Mouse (Mus musculus) midbrain, embryonic 11.5 days (tissue): ENCODE measurements at regions not wholly inside any gene's neighbourhood (a gene's known extent, or its start where the extent isn't known, plus 50 kb on each side); places are given as distances from the start of the nearest gene placed in this dataset.
"Not testable (repeated sequence)": the region's sequence is repeated elsewhere in the genome, so short reads cannot be mapped to it uniquely, and the experiment has no call there.

ENCODE experiments used
- ATAC-seq: fragments of 200-750 bp; cut with Nextera tagmentation; 2 replicates; pipeline ENCODE4 v1.8.0; 2017; ENCODE audit warnings: moderate TSS enrichment, moderate library complexity; ENCODE audit not compliant: low FRiP score
- DNase-seq: peaks from one replicate; pipeline ENCODE4 v3.0.0; 2015; ENCODE audit warnings: low spot score; ENCODE audit errors: missing footprints
- H3K27ac ChIP-seq: fragments of 300-500 bp; sonication (generic); 2 replicates; pipeline ENCODE4 v1.5.1; 2014; ENCODE audit warnings: low read depth, low read length
- H3K27me3 ChIP-seq: fragments of 300-500 bp; sonication (generic); 2 replicates; pipeline ENCODE4 v1.6.1; 2014; ENCODE audit warnings: mild to moderate bottlenecking, low read length, moderate library complexity, mixed read lengths; ENCODE audit not compliant: control insufficient read depth, insufficient read depth
- H3K36me3 ChIP-seq: fragments of 300-500 bp; sonication (generic); 2 replicates; pipeline ENCODE4 v1.6.1; 2014; ENCODE audit warnings: mild to moderate bottlenecking, low read length, moderate library complexity, mixed read lengths; ENCODE audit not compliant: control insufficient read depth, insufficient read depth
- H3K4me1 ChIP-seq: fragments of 300-500 bp; sonication (generic); 2 replicates; pipeline ENCODE4 v1.6.1; 2014; ENCODE audit warnings: low read length; ENCODE audit not compliant: control insufficient read depth, insufficient read depth
- H3K4me2 ChIP-seq: fragments of 300-500 bp; sonication (generic); 2 replicates; pipeline ENCODE4 v1.6.1; 2014; ENCODE audit warnings: mild to moderate bottlenecking, moderate library complexity
- H3K4me3 ChIP-seq: fragments of 300-500 bp; sonication (generic); 2 replicates; pipeline ENCODE4 v1.5.1; 2014; ENCODE audit warnings: low read depth, low read length
- H3K9ac ChIP-seq: fragments of 300-500 bp; sonication (generic); 2 replicates; pipeline ENCODE4 v1.6.1; 2014; ENCODE audit warnings: low read length
- H3K9me3 ChIP-seq: fragments of 300-500 bp; sonication (generic); 2 replicates; pipeline ENCODE4 v1.6.1; 2016; ENCODE audit warnings: low read length; ENCODE audit not compliant: control insufficient read depth
- WGBS: fragments of 180-500 bp; shearing (Covaris S2); extraction: QIAGEN DNeasy Blood & Tissue Kit; methylation state at CpG from one replicate; pipeline ENCODE4 v1.1.7; 2014; 5-methylcytosine and 5-hydroxymethylcytosine counted together

DNA sequence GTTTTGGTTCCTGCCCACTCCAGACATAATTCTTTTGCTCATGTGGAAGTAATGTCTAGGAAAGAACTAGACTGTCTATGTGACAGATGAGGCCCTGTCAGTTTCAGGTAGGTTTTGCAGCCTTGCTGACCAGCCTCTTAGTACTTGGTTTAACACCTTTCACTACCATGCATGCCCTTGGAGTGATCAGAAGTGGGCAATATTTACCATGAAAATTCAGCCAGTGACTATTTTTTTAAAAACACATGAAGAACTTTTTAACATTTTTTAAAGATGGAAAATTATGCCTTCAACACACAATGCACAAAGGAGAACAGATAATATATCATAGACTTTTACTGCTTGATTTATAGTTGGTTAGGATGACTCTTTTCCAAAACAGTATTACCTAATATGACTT lies 58.1 kb downstream of the Cox7c start:
- no peaks in the 10 kb centered on the region for H3K4me1 ChIP-seq
- H3K27me3 ChIP-seq = no peaks in the 10 kb centered on the region

DNA sequence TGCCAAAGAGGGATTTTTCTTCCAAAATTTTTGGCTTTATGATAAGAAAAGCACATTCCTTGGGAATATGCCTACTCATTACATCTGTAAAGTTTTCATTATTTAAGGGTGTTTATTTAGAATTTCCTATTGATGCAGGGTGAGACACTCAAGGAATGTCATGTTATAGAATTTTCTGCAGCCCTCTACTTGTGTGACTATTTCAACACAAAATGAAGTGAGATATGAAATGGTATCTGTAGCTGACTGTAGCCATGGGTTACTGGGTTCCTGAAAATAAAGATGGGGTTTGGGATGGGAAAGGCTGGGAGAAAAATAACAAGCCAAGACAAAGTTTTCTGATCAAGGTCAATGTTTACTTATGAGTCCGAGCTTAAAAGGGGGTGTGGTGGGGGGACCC lies 64.6 kb downstream of the Cox7c start:
- no peaks in the 10 kb centered on the region for H3K36me3 ChIP-seq
- H3K9ac ChIP-seq = no peak overlapping the region
- H3K4me3 ChIP-seq = no peak overlapping the region
- no peak overlapping the region for H3K27ac ChIP-seq
- H3K4me1 ChIP-seq = no peaks in the 10 kb centered on the region
- 70% methylated on average over 1 of the region's 1 CpGs for WGBS
- H3K9me3 ChIP-seq = no peaks in the 10 kb centered on the region
- no peak for ATAC-seq
- no peaks in the 10 kb centered on the region for H3K27me3 ChIP-seq
- DNase-seq = no peak
- H3K4me2 ChIP-seq = no peak overlapping the region

More for the DNA sequence above, 58.1 kb downstream of the Cox7c start:
- no peaks in the 10 kb centered on the region for H3K9me3 ChIP-seq
- ATAC-seq = no peak
- no peak overlapping the region for H3K4me3 ChIP-seq
- no peak overlapping the region for H3K27ac ChIP-seq
- no peak overlapping the region for H3K4me2 ChIP-seq
- no peak overlapping the region for H3K9ac ChIP-seq
- no peaks in the 10 kb centered on the region for H3K36me3 ChIP-seq
- no peak for DNase-seq

GRCm38 (mm10) chr13:85964005-85964404 lies 82.7 kb downstream of the Cox7c start:
- not testable (repeated sequence) for ATAC-seq, H3K4me1 ChIP-seq, H3K27ac ChIP-seq, H3K9ac ChIP-seq, H3K36me3 ChIP-seq, H3K4me2 ChIP-seq, DNase-seq, H3K27me3 ChIP-seq, H3K4me3 ChIP-seq, H3K9me3 ChIP-seq
- 87% methylated on average over 2 of the region's 2 CpGs for WGBS

DNA sequence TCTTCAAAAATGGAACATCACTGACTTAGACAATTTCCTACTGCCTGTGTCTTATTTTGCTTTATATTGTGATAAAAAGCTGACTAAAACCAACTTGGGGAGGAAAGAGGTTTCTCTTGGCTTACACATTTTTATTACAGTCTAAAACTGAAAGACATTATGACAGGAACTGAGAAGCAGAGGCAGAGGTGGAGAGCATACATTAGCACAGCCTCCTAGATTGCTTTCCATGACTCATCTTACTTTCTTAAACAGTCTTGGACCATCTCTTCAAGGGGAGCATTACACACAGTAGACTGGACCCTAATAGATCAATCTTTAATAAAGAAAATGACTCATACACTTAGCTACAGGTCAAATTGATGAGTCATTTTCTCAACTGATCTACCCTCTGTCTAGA lies 91.4 kb downstream of the Cox7c start:
- DNase-seq (no peak), ATAC-seq (no peak)
- Histone ChIP-seq H3K27ac (no peak overlapping the region), H3K9me3 (no peaks in the 10 kb centered on the region), H3K4me1 (no peaks in the 10 kb centered on the region), H3K4me3 (no peak overlapping the region), H3K36me3 (no peaks in the 10 kb centered on the region), H3K9ac (no peak overlapping the region), H3K27me3 (no peaks in the 10 kb centered on the region), H3K4me2 (no peak overlapping the region)

DNA sequence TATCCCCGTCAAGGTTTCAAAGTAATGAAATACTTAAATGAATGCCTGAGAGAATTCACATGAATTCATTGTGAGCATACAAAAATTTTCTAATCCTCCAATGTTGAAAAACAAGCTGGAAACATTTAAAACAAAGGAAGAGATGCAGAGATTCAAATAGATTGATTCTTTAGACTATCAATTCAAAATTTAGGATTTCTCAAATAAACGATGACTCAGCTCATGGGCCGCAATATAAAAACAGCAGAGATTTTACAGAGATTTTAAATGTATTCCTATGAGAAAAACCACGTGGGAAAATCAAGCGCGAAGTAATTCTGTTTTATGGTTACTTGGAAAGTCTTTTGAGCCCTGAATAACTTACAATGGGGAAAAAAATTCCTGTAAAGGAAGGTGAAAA lies 93.8 kb downstream of the Cox7c start:
- Histone ChIP-seq H3K4me1 (no peaks in the 10 kb centered on the region), H3K36me3 (no peaks in the 10 kb centered on the region), H3K27me3 (no peaks in the 10 kb centered on the region), H3K9me3 (no peaks in the 10 kb centered on the region), H3K9ac (no peak overlapping the region), H3K4me3 (no peak overlapping the region), H3K4me2 (no peak overlapping the region), H3K27ac (no peak overlapping the region)
- ATAC-seq (no peak), DNase-seq (no peak)
- 89% methylated on average over 6 of the region's 6 CpGs for WGBS

GRCm38 (mm10) chr13:85926825-85927737 lies 119.6 kb downstream of the Cox7c start:
- H3K27me3 ChIP-seq = no peaks in the 10 kb centered on the region
- no peaks in the 10 kb centered on the region for H3K36me3 ChIP-seq
- no peak overlapping the region for H3K9ac ChIP-seq
- H3K27ac ChIP-seq = no peak overlapping the region
- no peaks in the 10 kb centered on the region for H3K4me1 ChIP-seq
- WGBS = 70% methylated on average over 4 of the region's 4 CpGs
- H3K4me3 ChIP-seq = no peak overlapping the region
- no peak overlapping the region for H3K4me2 ChIP-seq
- ATAC-seq = peak; percentile 75
- no peak for DNase-seq
- no peaks in the 10 kb centered on the region for H3K9me3 ChIP-seq

GRCm38 (mm10) chr13:85926323-85926722 lies 120.4 kb downstream of the Cox7c start:
- no peaks in the 10 kb centered on the region for H3K27me3 ChIP-seq
- ATAC-seq = no peak
- H3K27ac ChIP-seq = no peak overlapping the region
- 56% methylated on average over 2 of the region's 2 CpGs for WGBS
- DNase-seq = no peak
- no peak overlapping the region for H3K4me3 ChIP-seq
- H3K36me3 ChIP-seq = no peaks in the 10 kb centered on the region
- no peak overlapping the region for H3K9ac ChIP-seq
- no peaks in the 10 kb centered on the region for H3K9me3 ChIP-seq
- no peak overlapping the region for H3K4me2 ChIP-seq
- H3K4me1 ChIP-seq = no peaks in the 10 kb centered on the region

DNA sequence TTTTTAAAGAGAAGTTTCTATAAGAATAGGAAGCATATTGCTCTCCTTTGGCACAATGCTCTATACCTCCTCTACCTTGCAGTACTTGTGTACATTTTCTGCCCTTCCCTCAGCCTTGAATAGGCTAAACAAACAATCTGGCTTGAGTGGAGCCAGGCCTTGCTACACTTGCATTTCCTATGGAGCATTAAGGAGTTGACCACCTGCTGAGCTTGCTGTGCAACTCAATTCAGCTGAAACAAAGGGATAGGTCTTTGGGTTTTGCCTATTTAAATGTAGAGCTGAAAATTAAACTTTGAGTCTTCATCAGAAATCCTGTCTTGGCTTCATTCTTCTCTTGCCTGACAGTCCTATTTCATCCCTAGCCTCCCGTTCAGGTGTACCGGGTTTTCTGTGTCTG lies 124.0 kb downstream of the Cox7c start:
- Histone ChIP-seq H3K4me1 (no peaks in the 10 kb centered on the region), H3K27ac (no peak overlapping the region), H3K4me3 (no peak overlapping the region), H3K36me3 (no peaks in the 10 kb centered on the region), H3K27me3 (no peaks in the 10 kb centered on the region), H3K9ac (no peak overlapping the region), H3K4me2 (no peak overlapping the region), H3K9me3 (no peaks in the 10 kb centered on the region)
- 87% methylated on average over 2 of the region's 2 CpGs for WGBS
- no peak for ATAC-seq
- DNase-seq = no peak

GRCm38 (mm10) chr13:85901796-85902195 lies 144.9 kb downstream of the Cox7c start:
- no peak for ATAC-seq
- Histone ChIP-seq H3K4me1 (no peaks in the 10 kb centered on the region), H3K27me3 (no peaks in the 10 kb centered on the region), H3K9ac (no peak overlapping the region), H3K4me2 (no peak overlapping the region), H3K9me3 (no peaks in the 10 kb centered on the region), H3K27ac (no peak overlapping the region), H3K36me3 (no peaks in the 10 kb centered on the region), H3K4me3 (no peak overlapping the region)
- no peak for DNase-seq
